Mouse (Mus musculus): ENCODE measurements around the gene Gatc.
"Not testable (repeated sequence)": the region's sequence is repeated elsewhere in the genome, so short reads cannot be mapped to it uniquely, and the experiment has no call there.

The Gatc gene

GRCm38 (mm10) chr5:115340577-115341313, at the start of gene Gatc, which contains the start of gene Triap1:
TSS of gene Gatc (minus strand) at chr5:115341178.
TSS of gene Triap1 (plus strand) at chr5:115341225.
- DNase-seq (ENCODE audit: low read depth, low spot score) = peak; percentile 84

GRCm38 (mm10) chr5:115378882-115379281, 37.9 kb upstream of the Gatc start:
- DNase-seq (ENCODE audit: low read depth, low spot score) = not testable (repeated sequence)

GRCm38 (mm10) chr5:115375436-115375835, 34.5 kb upstream of the Gatc start:
- DNase-seq (ENCODE audit: low read depth, low spot score) = no peak

- no peak for DNase-seq (ENCODE audit: low read depth, low spot score)
Observed at GRCm38 (mm10) chr5:115374204-115374820, 33.3 kb upstream of the Gatc start.

GRCm38 (mm10) chr5:115373441-115374203, 32.6 kb upstream of the Gatc start:
- no peak for DNase-seq (ENCODE audit: low read depth, low spot score)

- DNase-seq (ENCODE audit: low read depth, low spot score) = no peak
Observed at GRCm38 (mm10) chr5:115371736-115372135, 30.8 kb upstream of the Gatc start.

- no peak for DNase-seq (ENCODE audit: low read depth, low spot score)
Observed at GRCm38 (mm10) chr5:115364782-115365181, 23.8 kb upstream of the Gatc start.

- no peak for DNase-seq (ENCODE audit: low read depth, low spot score)
Observed at GRCm38 (mm10) chr5:115362819-115363714, 22.1 kb upstream of the Gatc start.

GRCm38 (mm10) chr5:115362216-115362615, 21.2 kb upstream of the Gatc start:
- no peak for DNase-seq (ENCODE audit: low read depth, low spot score)

- DNase-seq (ENCODE audit: low read depth, low spot score) = no peak
Observed at GRCm38 (mm10) chr5:115359851-115360372, 18.9 kb upstream of the Gatc start.

- DNase-seq (ENCODE audit: low read depth, low spot score) = no peak
Observed at GRCm38 (mm10) chr5:115359438-115359837, 18.5 kb upstream of the Gatc start.

GRCm38 (mm10) chr5:115358872-115359271, 17.9 kb upstream of the Gatc start:
- DNase-seq (ENCODE audit: low read depth, low spot score) = peak; percentile 52

GRCm38 (mm10) chr5:115355070-115355469, 14.1 kb upstream of the Gatc start:
- no peak for DNase-seq (ENCODE audit: low read depth, low spot score)

GRCm38 (mm10) chr5:115351348-115351747, 10.4 kb upstream of the Gatc start:
- no peak for DNase-seq (ENCODE audit: low read depth, low spot score)

GRCm38 (mm10) chr5:115349225-115349555, 8.2 kb upstream of the Gatc start:
- DNase-seq (ENCODE audit: low read depth, low spot score) = no peak

- peak; percentile 98 for DNase-seq (ENCODE audit: low read depth, low spot score)
Observed at GRCm38 (mm10) chr5:115348546-115349224, 7.7 kb upstream of the Gatc start, which contains the start of gene Cox6a1. TSS of gene Cox6a1 (minus strand) at chr5:115348981.

GRCm38 (mm10) chr5:115347564-115347963, 6.6 kb upstream of the Gatc start:
- peak; percentile 53 for DNase-seq (ENCODE audit: low read depth, low spot score)

GRCm38 (mm10) chr5:115341314-115342165, 562 bp upstream of the Gatc start:
- DNase-seq (ENCODE audit: low read depth, low spot score) = no peak

- no peak for DNase-seq (ENCODE audit: low read depth, low spot score)
Observed at GRCm38 (mm10) chr5:115340007-115340406, 971 bp downstream of the Gatc start.

GRCm38 (mm10) chr5:115333626-115334025, 7.4 kb downstream of the Gatc start:
- no peak for DNase-seq (ENCODE audit: low read depth, low spot score)

Data from retina, adult 2 months (tissue).